Mouse (Mus musculus) testis, adult 2 months (tissue): ENCODE measurements around the gene Zfp513.

Experiments
- CTCF ChIP-seq: fragments of 200-500 bp; IDR thresholded peaks from 2 replicates; pipeline ENCODE4 v1.5.1; 2012; ENCODE audit warnings: low read depth, mild to moderate bottlenecking, inconsistent platforms, low read length, moderate library complexity; ENCODE audit not compliant: control insufficient read depth, insufficient read depth, insufficient replicate concordance
- POLR2A ChIP-seq: fragments of 200-500 bp; IDR thresholded peaks from 2 replicates; pipeline ENCODE4 v1.6.1; 2012; ENCODE audit warnings: low read depth, mild to moderate bottlenecking, inconsistent platforms, low read length, moderate library complexity; ENCODE audit not compliant: control insufficient read depth

- TF ChIP-seq POLR2A = no peak
- no peak for TF ChIP-seq CTCF
Observed at GRCm38 (mm10) chr5:31219070-31219469, 17.0 kb upstream of the Zfp513 start.
